ENCODE assay signal across 9 mouse cellular contexts in the genomic region with DNA sequence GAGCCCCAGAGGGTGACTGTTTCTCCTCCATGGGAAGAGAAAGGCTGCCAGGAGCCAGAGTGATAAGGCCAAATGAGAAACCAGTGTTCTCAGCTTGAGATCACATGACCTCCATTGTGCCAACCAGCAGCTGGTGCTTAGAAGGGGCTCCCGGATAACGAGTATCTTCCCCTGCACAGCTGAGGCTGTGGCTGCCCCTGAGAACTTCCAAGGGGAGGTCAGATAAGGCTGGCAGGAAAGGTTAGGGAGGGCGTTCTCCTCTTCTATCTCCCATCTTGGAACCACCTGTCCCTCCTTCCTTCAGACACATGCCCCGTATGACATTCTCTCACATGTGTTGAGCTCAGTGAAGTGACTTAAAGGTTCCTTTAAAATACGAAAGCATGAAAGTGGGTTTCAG. TPM values are rescaled to one million over a fixed set of nuclear protein-coding genes. Genes with fewer than 3 reads are reported as not detected.
A peak's percentile ranks its signal among the peaks of the same experiment; 100 is the strongest.
DNase-seq lines count a peak whose midpoint lies in the region; ATAC-seq and TF ChIP-seq lines count a peak whose summit lies in the region.
"Had no signal": no experiment of that assay in that cellular context is flagged by ENCODE, and none has a peak within 500 bp of the region (broad histone marks: within the 10 kb centered on the region; RNA-seq: fewer than 3 reads in every experiment).

No protein-coding gene starts in this region.

- TF ChIP-seq CTCF in lung, adult 2 months (IDR thresholded peaks at IDR 0.05; ENCODE audit: insufficient read depth, low read length) = no peak

- no peak overlapping the region for H3K9ac ChIP-seq in hindbrain, embryonic 15.5 days
- H3K9ac ChIP-seq: limb, embryonic 13.5 days had no signal

- peak; percentile 60 for DNase-seq in layer of hippocampus, adult 9-11 months
- no peak for DNase-seq in layer of hippocampus, adult 11-12 months (ENCODE audit: low spot score)
- peak; percentile 16 to 36 for DNase-seq in spleen, postnatal 36 days (ENCODE audit: low spot score in 2 of 2)
- DNase-seq in right cerebral cortex, postnatal 25 days = no peak
- no peak for DNase-seq in layer of hippocampus, postnatal 25 days (ENCODE audit: extremely low spot score in 1 of 2, low spot score in 1 of 2)
- DNase-seq in lung, adult 2 months = no peak

- no peak overlapping the region for H3K4me3 ChIP-seq in hindbrain, embryonic 15.5 days
- no peak overlapping the region for H3K4me3 ChIP-seq in lung, adult 2 months (replicated peaks; ENCODE audit: extremely low read depth, low read depth, low read length)
- H3K4me3 ChIP-seq: limb, embryonic 13.5 days had no signal

- ATAC-seq in erythroid progenitor cell, adult 5-6 weeks (replicated peaks; ENCODE audit: low FRiP score, poor library complexity, severe bottlenecking) = peak; percentile 57
- ATAC-seq in hindbrain, embryonic 15.5 days (ENCODE audit: low FRiP score, low read depth) = peak; percentile 62; the same call in 1 of the 2 replicates

- 41% methylated on average over 5 of the region's 5 CpGs for WGBS in hindbrain, embryonic 15.5 days
- WGBS in lung, adult 2 months = 43% methylated on average over 5 of the region's 5 CpGs

- no peaks in the 10 kb centered on the region for H3K27me3 ChIP-seq in hindbrain, embryonic 15.5 days
- H3K27me3 ChIP-seq: limb, embryonic 13.5 days had no signal

- H3K4me1 ChIP-seq in hindbrain, embryonic 15.5 days (replicated peaks) = peaks cover 18% of the 10 kb centered on the region
- H3K4me1 ChIP-seq in lung, adult 2 months (ENCODE audit: control insufficient read depth, insufficient read depth, low read length) = 0 out of 2 replicates have a peak, but pooled peaks cover 5% of the 10 kb centered on the region

- H3K36me3 ChIP-seq in hindbrain, embryonic 15.5 days = no peaks in the 10 kb centered on the region
- H3K36me3 ChIP-seq: limb, embryonic 13.5 days had no signal

- no peak overlapping the region for H3K4me2 ChIP-seq in hindbrain, embryonic 15.5 days
- H3K4me2 ChIP-seq: limb, embryonic 13.5 days had no signal

- no peaks in the 10 kb centered on the region for H3K9me3 ChIP-seq in hindbrain, embryonic 15.5 days

- no peak for TF ChIP-seq POLR2A in lung, adult 2 months (IDR thresholded peaks at IDR 0.05; ENCODE audit: borderline replicate concordance, extremely low read depth, low read depth, low read length)

- peak overlapping the region; percentile 46 for H3K27ac ChIP-seq in hindbrain, embryonic 15.5 days (replicated peaks)
- H3K27ac ChIP-seq: limb, embryonic 13.5 days had no signal

RNA-seq across cellular contexts. Expression of gene Abcg1, which starts 23.3 kb away (rescaled TPM):
- total RNA-seq in erythroid progenitor cell, adult 5-6 weeks (2015; ENCODE audit: low replicate concordance) = 6.5 and 6.7 TPM in 2 replicates
- 3.6 and 9.9 TPM in 2 replicates for total RNA-seq in erythroid progenitor cell, adult 5-6 weeks (2017; ENCODE audit: low replicate concordance)
- polyA plus RNA-seq in hindbrain, embryonic 15.5 days (2015; fragmentation: Nextera tagmentation; extraction: Ambion mirVana) = 19.9 TPM in 2 replicates
- total RNA-seq in layer of hippocampus, postnatal 25 days (2021) = 10 to 100 TPM; 54.2 to 60.3 TPM
- 53.2 and 57.4 TPM in 2 replicates for polyA plus RNA-seq in lung, adult 2 months (2012; rRNA removed)

Comparison
In these comparisons a context has a peak if more than half of its experiments do, and no peak if none do; other contexts are left out.
1. DNase-seq: peak in layer of hippocampus, adult 9-11 months (single experiment) and spleen, postnatal 36 days (2 of 2); none in layer of hippocampus, adult 11-12 months (single experiment), right cerebral cortex, postnatal 25 days (single experiment), layer of hippocampus, postnatal 25 days (0 of 2) and lung, adult 2 months (single experiment).
2. RNA of gene Abcg1, which starts 23.3 kb away (total RNA-seq): 54.2 to 60.3 TPM in layer of hippocampus, postnatal 25 days; 3.6 to 9.9 TPM in erythroid progenitor cell, adult 5-6 weeks; every median in the first group is over 4 times any median in the second.